ENCODE assay signal across 8 mouse cellular contexts in genomic region chr13:100552009-100552368, GRCm38 (mm10). TPM values are rescaled to one million over a fixed set of nuclear protein-coding genes. Genes with fewer than 3 reads are reported as not detected.
DNase-seq lines count a peak whose midpoint lies in the region; ATAC-seq and TF ChIP-seq lines count a peak whose summit lies in the region.

No protein-coding gene starts in this region.

- H3K9ac ChIP-seq in lung, postnatal 0 days (replicated peaks; ENCODE audit: low read depth): peak overlapping the region; percentile 72

- H3K9me3 ChIP-seq in lung, postnatal 0 days (ENCODE audit: low read length): no peaks in the 10 kb centered on the region
- H3K9me3 ChIP-seq in hindbrain, embryonic 10.5 days: no peaks in the 10 kb centered on the region

- H3K27me3 ChIP-seq in cerebellum, adult 2 months (ENCODE audit: control insufficient read depth, insufficient read depth, low read length): no peaks in the 10 kb centered on the region
- H3K27me3 ChIP-seq in lung, postnatal 0 days (replicated peaks; ENCODE audit: insufficient read depth, low read length): peaks cover 7% of the 10 kb centered on the region
- peaks cover 62% of the 10 kb centered on the region for H3K27me3 ChIP-seq in hindbrain, embryonic 10.5 days (ENCODE audit: insufficient read depth, poor library complexity, severe bottlenecking)
- peaks cover 17% of the 10 kb centered on the region; the same call in 1 of the 2 replicates for H3K27me3 ChIP-seq in thymus, adult 2 months (ENCODE audit: control insufficient read depth, insufficient read depth, low read length)

- TF ChIP-seq POLR2A in cerebellum, adult 2 months (IDR thresholded peaks at IDR 0.05; ENCODE audit: borderline replicate concordance, insufficient read depth, low read length): no peak
- no peak for TF ChIP-seq POLR2A in thymus, adult 2 months (IDR thresholded peaks at IDR 0.05; ENCODE audit: control insufficient read depth, extremely low read depth, insufficient read depth, low read length, poor library complexity)

- under 1% methylated on average over 35 of the region's 35 CpGs for WGBS in cerebellum, adult 2 months
- WGBS in lung, postnatal 0 days: under 1% methylated on average over 23 of the region's 35 CpGs
- WGBS in hindbrain, embryonic 10.5 days: under 1% methylated on average over 35 of the region's 35 CpGs
- WGBS in thymus, adult 2 months: 3% methylated on average over 35 of the region's 35 CpGs

- intact Hi-C loops in left cerebral cortex, postnatal 10 days (cut with DNase I): no loop called here

- DNase-seq in cerebellum, adult 2 months: no peak
- DNase-seq in cerebellum, adult 18-20 months: no peak
- DNase-seq in lung, postnatal 0 days (ENCODE audit: low spot score): peak; percentile 20
- no peak for DNase-seq in lung, postnatal 36 days
- no peak for DNase-seq in hindbrain, embryonic 10.5 days (ENCODE audit: low spot score)
- no peak for DNase-seq in thymus, adult 2 months
- no peak for DNase-seq in left cerebral cortex, postnatal 10 days (ENCODE audit: extremely low spot score in 1 of 2, low spot score in 2 of 2)

- peak overlapping the region; percentile 93 for H3K27ac ChIP-seq in cerebellum, adult 2 months (ENCODE audit: insufficient read depth, low read length)
- H3K27ac ChIP-seq in lung, postnatal 0 days (ENCODE audit: low read length): peak overlapping the region; percentile 94
- H3K27ac ChIP-seq in hindbrain, embryonic 10.5 days: peak overlapping the region; percentile 68
- H3K27ac ChIP-seq in thymus, adult 2 months (ENCODE audit: control insufficient read depth, insufficient read depth, low read length): no peak overlapping the region

- TF ChIP-seq EP300 in lung, postnatal 0 days (IDR thresholded peaks at IDR 0.05): no peak

- H3K36me3 ChIP-seq in lung, postnatal 0 days (ENCODE audit: insufficient read depth, low read length): no peaks in the 10 kb centered on the region
- no peaks in the 10 kb centered on the region for H3K36me3 ChIP-seq in hindbrain, embryonic 10.5 days
- H3K36me3 ChIP-seq in thymus, adult 2 months (ENCODE audit: control insufficient read depth, insufficient read depth, low read length): no peaks in the 10 kb centered on the region

- ATAC-seq in lung, postnatal 0 days: peak; percentile 12
- peak; percentile 23; the same call in 1 of the 2 replicates for ATAC-seq in megakaryocyte progenitor cell, adult 5-6 weeks (replicated peaks; ENCODE audit: poor library complexity)

- TF ChIP-seq CTCF in cerebellum, adult 2 months (IDR thresholded peaks at IDR 0.05; ENCODE audit: borderline replicate concordance, insufficient read depth, low read depth, low read length): no peak
- TF ChIP-seq CTCF in lung, postnatal 0 days (IDR thresholded peaks at IDR 0.05): no peak
- TF ChIP-seq CTCF in thymus, adult 2 months (IDR thresholded peaks at IDR 0.05; ENCODE audit: borderline replicate concordance, control insufficient read depth, extremely low read depth, insufficient read depth, low read length, poor library complexity): no peak

- no peaks in the 10 kb centered on the region; the same call in 1 of the 2 replicates for H3K4me1 ChIP-seq in cerebellum, adult 2 months (ENCODE audit: control insufficient read depth, insufficient read depth, low read length)
- H3K4me1 ChIP-seq in lung, postnatal 0 days (ENCODE audit: insufficient read depth, low read depth, low read length): no peaks in the 10 kb centered on the region
- H3K4me1 ChIP-seq in hindbrain, embryonic 10.5 days (replicated peaks): peaks cover 21% of the 10 kb centered on the region
- H3K4me1 ChIP-seq in thymus, adult 2 months (replicated peaks; ENCODE audit: control insufficient read depth, insufficient read depth, low read length): no peaks in the 10 kb centered on the region

- peak overlapping the region; percentile 94 for H3K4me3 ChIP-seq in cerebellum, adult 2 months (replicated peaks; ENCODE audit: insufficient read depth, low read depth, low read length)
- H3K4me3 ChIP-seq in lung, postnatal 0 days (ENCODE audit: low read depth, low read length): peak overlapping the region; percentile 79
- peak overlapping the region; percentile 74 for H3K4me3 ChIP-seq in hindbrain, embryonic 10.5 days
- no peak overlapping the region for H3K4me3 ChIP-seq in thymus, adult 2 months (ENCODE audit: control insufficient read depth, insufficient read depth, low read length)

- H3K4me2 ChIP-seq in lung, postnatal 0 days (replicated peaks; ENCODE audit: low read depth, low read length): peak overlapping the region; percentile 77

RNA-seq across cellular contexts. Expression of gene Ocln, which starts 0.5 kb away (rescaled TPM):
- polyA plus RNA-seq in cerebellum, adult 2 months (2012; rRNA removed): 14.8 and 16.0 TPM in 2 replicates
- polyA plus RNA-seq in lung, postnatal 0 days (2015; fragmentation: Nextera tagmentation; extraction: Ambion mirVana): 71.0 and 76.9 TPM in 2 replicates
- 4.4 TPM in 2 replicates for polyA plus RNA-seq in hindbrain, embryonic 10.5 days (2016; fragmentation: Nextera tagmentation; extraction: Ambion mirVana)
- 0.30 TPM in 1 of 2 replicates, not detected in the other for total RNA-seq in megakaryocyte progenitor cell, adult 5-6 weeks (2015)
- total RNA-seq in megakaryocyte progenitor cell, adult 5-6 weeks (2017): not detected in 2 replicates
- polyA plus RNA-seq in thymus, adult 2 months (2012; rRNA removed): 0.50 and 0.62 TPM in 2 replicates
- total RNA-seq in left cerebral cortex, postnatal 10 days (2021): 1 to 10 TPM; 9.5 to 9.6 TPM

RNA-seq across cellular contexts. Expression of gene Gtf2h2, which starts 59.6 kb away (rescaled TPM):
- polyA plus RNA-seq in cerebellum, adult 2 months (2012; rRNA removed): 67.1 and 73.0 TPM in 2 replicates
- polyA plus RNA-seq in lung, postnatal 0 days (2015; fragmentation: Nextera tagmentation; extraction: Ambion mirVana): 22.9 and 35.5 TPM in 2 replicates
- 75.0 and 92.1 TPM in 2 replicates for polyA plus RNA-seq in hindbrain, embryonic 10.5 days (2016; fragmentation: Nextera tagmentation; extraction: Ambion mirVana)
- total RNA-seq in megakaryocyte progenitor cell, adult 5-6 weeks (2015): 62.5 and 69.7 TPM in 2 replicates
- total RNA-seq in megakaryocyte progenitor cell, adult 5-6 weeks (2017): 57.3 and 66.1 TPM in 2 replicates
- polyA plus RNA-seq in thymus, adult 2 months (2012; rRNA removed): 39.1 and 44.7 TPM in 2 replicates
- total RNA-seq in left cerebral cortex, postnatal 10 days (2021): 10 to 100 TPM; 42.8 to 44.2 TPM
